Mouse (Mus musculus) thymus, adult 2 months (tissue): ENCODE measurements around the gene Rptor.

Experiments
- CTCF ChIP-seq: fragments of 200-500 bp; IDR thresholded peaks from 2 replicates; pipeline ENCODE4 v1.5.1; 2012; ENCODE audit warnings: mild to moderate bottlenecking, control low read depth, low read length, moderate library complexity, borderline replicate concordance; ENCODE audit not compliant: control insufficient read depth, poor library complexity, insufficient read depth; ENCODE audit errors: extremely low read depth
- POLR2A ChIP-seq: fragments of 200-500 bp; IDR thresholded peaks from 2 replicates; pipeline ENCODE4 v1.6.1; 2012; ENCODE audit warnings: mild to moderate bottlenecking, low read length, control low read depth, moderate library complexity; ENCODE audit not compliant: control insufficient read depth, poor library complexity, insufficient read depth; ENCODE audit errors: extremely low read depth

DNA sequence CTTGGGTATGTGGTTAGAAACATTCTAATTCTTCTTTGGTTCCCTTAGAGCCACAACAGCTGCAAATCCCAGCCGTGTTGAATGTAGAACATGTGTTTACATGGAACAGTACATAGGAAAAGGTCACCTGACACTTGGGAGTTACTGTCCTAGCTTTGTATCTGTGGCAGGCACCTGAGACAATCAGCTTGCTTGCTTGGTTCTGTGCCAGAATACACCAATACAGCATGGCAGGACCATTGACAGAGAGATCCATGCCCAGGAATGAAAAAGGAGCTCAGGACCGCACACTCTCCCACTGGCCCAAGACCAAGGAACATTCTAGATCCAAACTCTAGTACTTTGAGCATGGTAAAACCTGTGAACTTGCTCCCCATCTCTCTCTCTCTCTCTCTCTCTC lies 132.4 kb downstream of the Rptor start:
- no peak for TF ChIP-seq CTCF
- TF ChIP-seq POLR2A = no peak
